Mouse (Mus musculus) myocyte (in vitro differentiated cells): ENCODE results near the gene Lamc3.

Experiments used
- CEBPB ChIP-seq: IDR thresholded peaks from 2 replicates; pipeline ENCODE4 v1.6.1; 2011; ENCODE audit warnings: mild to moderate bottlenecking, moderate library complexity; ENCODE audit not compliant: poor library complexity, insufficient read depth, severe bottlenecking
- E2F4 ChIP-seq: IDR thresholded peaks from one replicate; pipeline ENCODE4 v1.6.1; 2011; ENCODE audit warnings: mild to moderate bottlenecking, control low read depth, moderate library complexity; ENCODE audit not compliant: insufficient read depth
- MAX ChIP-seq: IDR thresholded peaks from one replicate; pipeline ENCODE4 v1.6.1; 2011; ENCODE audit warnings: low read depth, mild to moderate bottlenecking, control low read depth
- MYOD1 ChIP-seq, 3 experiments: IDR thresholded peaks; one replicate each; pipeline ENCODE4 v1.6.1; 2011; ENCODE audit warnings: control low read depth in 2 of 3, low read depth in 2 of 3, mild to moderate bottlenecking in 2 of 3, moderate library complexity in 1 of 3; ENCODE audit not compliant: insufficient read length in 2 of 3, control insufficient read depth in 1 of 3
- MYOG ChIP-seq, 3 experiments: IDR thresholded peaks; one replicate each; pipeline ENCODE4 v1.6.1; 2011; ENCODE audit warnings: control low read depth in 2 of 3, low read depth in 2 of 3, mild to moderate bottlenecking in 2 of 3; ENCODE audit not compliant: insufficient read length in 2 of 3, control insufficient read depth in 1 of 3, insufficient read depth in 1 of 3
- POLR2A ChIP-seq: IDR thresholded peaks from one replicate; pipeline ENCODE4 v1.6.1; 2011; ENCODE audit warnings: low read depth, mild to moderate bottlenecking, control low read depth, moderate library complexity; ENCODE audit not compliant: insufficient read length
- POLR2AphosphoS2 ChIP-seq: IDR thresholded peaks from one replicate; pipeline ENCODE4 v1.6.1; 2011; ENCODE audit warnings: low read depth, control low read depth; ENCODE audit not compliant: insufficient read length
- REST ChIP-seq: IDR thresholded peaks from one replicate; pipeline ENCODE4 v1.6.1; 2011; ENCODE audit warnings: mild to moderate bottlenecking, control low read depth, moderate library complexity; ENCODE audit not compliant: insufficient read depth, insufficient read length
- SRF ChIP-seq: IDR thresholded peaks from one replicate; pipeline ENCODE4 v1.6.1; 2011; ENCODE audit warnings: low read depth; ENCODE audit not compliant: control insufficient read depth, insufficient read length
- USF1 ChIP-seq: IDR thresholded peaks from one replicate; pipeline ENCODE4 v1.6.1; 2011; ENCODE audit warnings: low read depth, mild to moderate bottlenecking, control low read depth, moderate library complexity

- TF ChIP-seq SRF, result no peak
- TF ChIP-seq POLR2AphosphoS2, result no peak
- TF ChIP-seq E2F4, result no peak
- no peak for TF ChIP-seq REST
- no peak for TF ChIP-seq POLR2A
- no peak for TF ChIP-seq MYOG (IDR thresholded peaks at IDR 0.05; ENCODE audit: control insufficient read depth in 1 of 3, insufficient read depth in 1 of 3, insufficient read length in 2 of 3, low read depth in 2 of 3)
- no peak for TF ChIP-seq MYOD1 (IDR thresholded peaks at IDR 0.05; ENCODE audit: control insufficient read depth in 1 of 3, insufficient read length in 2 of 3, low read depth in 2 of 3)
- no peak for TF ChIP-seq MAX
- no peak for TF ChIP-seq USF1
- TF ChIP-seq CEBPB, result no peak
Measured at GRCm38 (mm10) chr2:31943011-31943410, 55.9 kb downstream of the Lamc3 start.
